Mouse (Mus musculus) limb, embryonic 15.5 days (tissue): ENCODE measurements at regions not wholly inside any gene's neighbourhood (a gene's known extent, or its start where the extent isn't known, plus 50 kb on each side); places are given as distances from the start of the nearest gene placed in this dataset.

ENCODE experiments used
- ATAC-seq: fragments of 200-750 bp; cut with Nextera tagmentation; 2 replicates; pipeline ENCODE4 v1.8.0; 2017; ENCODE audit warnings: low read depth, moderate TSS enrichment; ENCODE audit not compliant: insufficient number of reproducible peaks, low FRiP score, low TSS enrichment
- H3K27ac ChIP-seq: fragments of 300-500 bp; sonication (generic); 2 replicates; pipeline ENCODE4 v1.5.1; 2015; ENCODE audit warnings: moderate library complexity, mild to moderate bottlenecking, inconsistent platforms
- H3K27me3 ChIP-seq: fragments of 300-500 bp; sonication (generic); 2 replicates; pipeline ENCODE4 v1.6.1; 2015; ENCODE audit warnings: inconsistent platforms
- H3K36me3 ChIP-seq: fragments of 300-500 bp; sonication (generic); 2 replicates; pipeline ENCODE4 v1.6.1; 2015; ENCODE audit warnings: inconsistent platforms
- H3K4me1 ChIP-seq: fragments of 300-500 bp; sonication (generic); 2 replicates; pipeline ENCODE4 v1.6.1; 2015; ENCODE audit warnings: inconsistent platforms
- H3K4me2 ChIP-seq: fragments of 300-500 bp; sonication (generic); 2 replicates; pipeline ENCODE4 v1.6.1; 2015; ENCODE audit warnings: mild to moderate bottlenecking, inconsistent platforms
- H3K4me3 ChIP-seq: fragments of 300-500 bp; sonication (generic); 2 replicates; pipeline ENCODE4 v1.5.1; 2015; ENCODE audit warnings: mild to moderate bottlenecking, inconsistent platforms
- H3K9ac ChIP-seq: fragments of 300-500 bp; sonication (generic); 2 replicates; pipeline ENCODE4 v1.6.1; 2015; ENCODE audit warnings: inconsistent platforms
- H3K9me3 ChIP-seq: fragments of 300-500 bp; sonication (generic); 2 replicates; pipeline ENCODE4 v1.6.1; 2016; ENCODE audit warnings: inconsistent platforms
- WGBS: fragments of 180-500 bp; shearing (Covaris S2); methylation state at CpG from one replicate; pipeline ENCODE4 v1.1.7; 2015; 5-methylcytosine and 5-hydroxymethylcytosine counted together

DNA sequence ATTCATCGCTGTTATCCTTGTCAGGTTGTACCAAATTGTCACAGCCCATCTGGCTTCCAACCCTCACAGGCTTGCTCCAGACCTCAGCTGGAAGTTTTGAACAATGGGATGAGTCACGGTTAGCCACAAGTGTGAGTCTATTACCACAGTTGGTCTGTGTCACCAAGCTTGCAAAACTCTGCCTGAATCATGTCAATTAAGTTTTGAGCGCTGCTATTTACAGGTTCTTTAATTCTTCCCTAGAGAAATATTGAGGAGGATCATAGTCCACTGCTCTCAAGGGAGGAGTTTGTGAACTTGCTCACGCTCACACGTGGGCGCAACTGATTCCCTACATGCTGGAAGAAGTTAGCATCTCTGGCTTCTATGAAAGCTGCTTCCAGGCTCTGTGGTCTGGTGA, 292.6 kb downstream of the Lmo4 start:
- Histone ChIP-seq H3K27ac (no peak overlapping the region), H3K36me3 (no peaks in the 10 kb centered on the region), H3K4me1 (peaks cover 16% of the 10 kb centered on the region), H3K9ac (no peak overlapping the region), H3K9me3 (no peaks in the 10 kb centered on the region), H3K4me2 (no peak overlapping the region), H3K27me3 (no peaks in the 10 kb centered on the region), H3K4me3 (no peak overlapping the region)
- WGBS: 43% methylated on average over 6 of the region's 6 CpGs
- no peak for ATAC-seq

DNA sequence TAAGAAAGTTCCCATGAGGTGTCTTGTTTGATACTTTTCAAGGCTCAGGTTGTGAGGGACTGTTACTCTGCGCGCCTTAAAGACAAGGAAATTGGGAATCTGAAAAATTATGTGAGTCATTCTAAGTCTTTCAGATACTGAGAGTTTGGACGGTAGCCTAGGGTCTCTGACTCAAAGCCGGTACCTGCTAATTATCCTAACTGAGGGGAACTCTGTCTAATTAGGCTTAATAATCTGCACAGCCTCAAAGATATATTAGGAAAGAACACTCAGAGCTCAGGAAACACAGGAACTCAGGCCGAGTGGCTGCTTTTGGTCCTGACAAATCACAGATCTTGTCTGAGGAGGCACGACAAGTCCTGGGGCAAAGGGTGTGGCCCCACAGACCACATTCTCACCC, 295.7 kb downstream of the Lmo4 start:
- H3K27me3 ChIP-seq: no peaks in the 10 kb centered on the region
- H3K27ac ChIP-seq: no peak overlapping the region
- no peak overlapping the region for H3K4me2 ChIP-seq
- no peaks in the 10 kb centered on the region for H3K9me3 ChIP-seq
- no peaks in the 10 kb centered on the region for H3K36me3 ChIP-seq
- H3K4me3 ChIP-seq: no peak overlapping the region
- WGBS: 43% methylated on average over 6 of the region's 6 CpGs
- H3K4me1 ChIP-seq: peaks cover 13% of the 10 kb centered on the region
- no peak for ATAC-seq
- no peak overlapping the region for H3K9ac ChIP-seq

DNA sequence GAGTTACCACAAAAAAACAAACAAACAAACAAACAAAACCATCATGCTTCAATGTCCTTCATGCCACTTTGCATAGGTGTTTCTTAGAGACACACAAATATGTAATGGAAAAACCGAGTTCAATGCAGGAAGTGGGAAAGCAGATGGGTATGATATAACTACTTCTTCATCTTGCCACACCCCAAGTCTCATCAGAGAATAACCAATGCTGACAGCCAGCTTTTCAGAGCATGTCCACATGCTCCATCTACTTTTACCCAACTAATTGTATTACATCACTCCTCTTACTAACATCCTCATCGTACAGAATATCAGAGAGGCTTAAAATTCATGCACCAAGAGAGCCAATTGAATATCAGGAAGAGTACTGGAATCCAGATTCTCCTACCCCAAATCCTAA, 301.6 kb downstream of the Lmo4 start:
- Histone ChIP-seq H3K4me3 (no peak overlapping the region), H3K4me2 (no peak overlapping the region), H3K9ac (no peak overlapping the region), H3K36me3 (no peaks in the 10 kb centered on the region), H3K4me1 (no peaks in the 10 kb centered on the region), H3K27me3 (no peaks in the 10 kb centered on the region), H3K27ac (no peak overlapping the region), H3K9me3 (no peaks in the 10 kb centered on the region)
- no peak for ATAC-seq
- WGBS: 82% methylated on average over 2 of the region's 2 CpGs

DNA sequence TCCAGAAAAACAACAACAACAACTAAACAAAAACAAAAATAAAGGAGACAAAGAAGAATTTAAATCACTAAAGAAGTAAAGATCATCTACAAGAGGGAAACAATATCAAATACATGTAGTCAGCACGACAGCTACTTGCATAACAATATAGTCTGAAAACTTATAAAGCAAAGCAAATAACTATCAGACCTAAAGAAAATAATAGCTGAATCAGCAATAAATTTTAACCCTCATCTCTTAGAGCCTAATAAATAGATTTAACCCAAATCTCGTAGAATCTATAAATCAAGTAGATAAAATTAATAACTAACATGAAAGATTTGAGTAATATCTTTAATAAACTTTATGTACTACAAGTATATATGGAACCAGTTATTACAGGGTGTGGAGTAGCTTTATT, 324.2 kb downstream of the Lmo4 start:
- WGBS: 83% methylated on average over 2 of the region's 2 CpGs
- no peaks in the 10 kb centered on the region for H3K27me3 ChIP-seq

DNA sequence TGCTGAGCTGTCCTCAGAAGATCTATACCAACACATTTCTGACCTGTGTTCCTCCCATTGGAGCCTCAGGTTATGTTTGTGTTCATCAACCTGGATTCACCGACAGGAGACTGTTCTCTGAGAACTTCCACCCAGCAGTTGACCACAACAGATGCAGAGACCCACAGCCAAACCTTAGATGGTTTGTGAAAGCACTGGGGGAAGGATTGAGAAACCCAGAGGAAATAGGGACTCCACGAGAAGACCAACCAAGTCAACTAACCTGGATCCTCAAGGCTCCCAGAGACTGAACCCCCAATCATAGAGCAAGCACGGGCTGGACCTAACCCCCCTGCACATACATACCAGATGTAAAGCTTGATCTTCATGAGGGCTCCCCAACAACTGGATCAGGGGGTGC, 331.1 kb downstream of the Lmo4 start:
- no peak for ATAC-seq
- H3K27me3 ChIP-seq: no peaks in the 10 kb centered on the region
- no peak overlapping the region for H3K9ac ChIP-seq
- no peaks in the 10 kb centered on the region for H3K36me3 ChIP-seq
- H3K4me2 ChIP-seq: no peak overlapping the region
- H3K9me3 ChIP-seq: no peaks in the 10 kb centered on the region
- no peak overlapping the region for H3K27ac ChIP-seq
- WGBS: 85% methylated on average over 3 of the region's 3 CpGs
- H3K4me3 ChIP-seq: no peak overlapping the region
- H3K4me1 ChIP-seq: no peaks in the 10 kb centered on the region

More for the DNA sequence above, 324.2 kb downstream of the Lmo4 start:
- no peaks in the 10 kb centered on the region for H3K4me1 ChIP-seq
- H3K4me3 ChIP-seq: no peak overlapping the region
- no peak overlapping the region for H3K27ac ChIP-seq
- H3K9me3 ChIP-seq: no peaks in the 10 kb centered on the region
- H3K36me3 ChIP-seq: no peaks in the 10 kb centered on the region
- H3K4me2 ChIP-seq: no peak overlapping the region
- ATAC-seq: no peak
- H3K9ac ChIP-seq: no peak overlapping the region

DNA sequence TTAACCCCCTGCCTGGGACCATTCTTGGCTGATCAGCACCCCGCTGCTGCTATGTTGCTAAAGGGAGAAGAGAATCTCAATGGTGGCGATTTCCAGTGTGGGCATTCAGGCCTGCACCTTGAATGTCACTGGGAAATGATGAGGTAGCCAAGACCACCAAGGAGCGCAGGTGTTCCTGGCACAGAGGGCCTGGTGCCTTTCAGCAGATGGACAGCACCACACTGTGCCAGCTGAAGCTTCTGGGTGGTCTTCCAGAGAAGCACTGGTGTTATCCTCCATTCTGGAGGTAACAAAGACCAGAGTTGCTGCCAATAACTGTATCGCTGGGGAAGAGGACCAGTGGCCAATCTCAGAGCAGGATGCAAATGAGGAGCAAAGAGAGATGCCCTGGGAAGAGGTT, 338.5 kb downstream of the Lmo4 start:
- Histone ChIP-seq H3K36me3 (no peaks in the 10 kb centered on the region), H3K9me3 (no peaks in the 10 kb centered on the region), H3K4me1 (no peaks in the 10 kb centered on the region), H3K4me2 (no peak overlapping the region), H3K4me3 (no peak overlapping the region), H3K27me3 (no peaks in the 10 kb centered on the region), H3K9ac (no peak overlapping the region), H3K27ac (no peak overlapping the region)
- WGBS: 68% methylated on average over 4 of the region's 4 CpGs
- ATAC-seq: no peak

DNA sequence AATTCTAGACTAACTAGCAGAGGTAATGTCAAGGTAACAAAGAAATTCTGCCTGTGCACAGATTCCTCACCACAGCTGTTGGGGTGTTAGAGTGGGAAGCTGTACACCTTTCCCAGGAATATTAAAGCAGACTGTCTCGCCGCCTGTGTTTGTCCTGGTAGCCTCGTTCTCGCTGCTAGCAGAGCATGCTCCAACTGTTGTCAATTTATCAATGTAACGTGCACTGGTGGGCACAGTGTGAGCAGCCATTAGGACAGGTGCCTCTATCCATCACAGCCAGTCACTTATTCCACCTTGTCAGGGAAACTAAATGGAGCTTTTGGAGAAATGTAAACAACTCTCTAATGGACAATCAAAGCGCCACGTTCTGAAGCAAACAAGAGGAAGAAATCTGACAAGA, 339.4 kb downstream of the Lmo4 start:
- no peaks in the 10 kb centered on the region for H3K9me3 ChIP-seq
- H3K4me3 ChIP-seq: no peak overlapping the region
- no peak for ATAC-seq
- H3K36me3 ChIP-seq: no peaks in the 10 kb centered on the region
- H3K4me2 ChIP-seq: no peak overlapping the region
- no peaks in the 10 kb centered on the region for H3K4me1 ChIP-seq
- WGBS: 73% methylated on average over 7 of the region's 7 CpGs
- H3K27ac ChIP-seq: no peak overlapping the region
- H3K9ac ChIP-seq: no peak overlapping the region
- H3K27me3 ChIP-seq: no peaks in the 10 kb centered on the region

DNA sequence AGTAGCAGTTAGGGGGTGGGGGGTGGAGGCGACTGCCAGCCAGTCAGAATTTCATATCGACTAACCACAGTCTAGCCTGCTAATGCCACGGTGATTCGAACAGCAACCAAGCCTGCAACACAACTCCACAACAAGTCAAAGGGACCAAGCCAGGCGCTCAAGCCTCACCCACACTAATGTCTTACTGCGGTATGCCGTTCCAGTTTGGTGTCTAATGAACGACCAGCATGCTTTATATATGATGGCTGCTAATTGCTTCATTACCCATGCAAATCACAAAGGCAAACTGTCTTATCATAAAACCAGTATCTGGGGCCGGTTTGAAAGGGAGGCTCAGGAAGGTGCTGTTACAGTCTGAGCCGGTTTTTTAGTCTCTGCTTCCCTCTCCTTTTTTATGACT, 340.5 kb downstream of the Lmo4 start:
- Histone ChIP-seq H3K36me3 (no peaks in the 10 kb centered on the region), H3K9me3 (no peaks in the 10 kb centered on the region), H3K27ac (no peak overlapping the region), H3K27me3 (no peaks in the 10 kb centered on the region), H3K9ac (no peak overlapping the region), H3K4me2 (no peak overlapping the region), H3K4me1 (no peaks in the 10 kb centered on the region), H3K4me3 (no peak overlapping the region)
- 41% methylated on average over 10 of the region's 10 CpGs for WGBS
- no peak for ATAC-seq

DNA sequence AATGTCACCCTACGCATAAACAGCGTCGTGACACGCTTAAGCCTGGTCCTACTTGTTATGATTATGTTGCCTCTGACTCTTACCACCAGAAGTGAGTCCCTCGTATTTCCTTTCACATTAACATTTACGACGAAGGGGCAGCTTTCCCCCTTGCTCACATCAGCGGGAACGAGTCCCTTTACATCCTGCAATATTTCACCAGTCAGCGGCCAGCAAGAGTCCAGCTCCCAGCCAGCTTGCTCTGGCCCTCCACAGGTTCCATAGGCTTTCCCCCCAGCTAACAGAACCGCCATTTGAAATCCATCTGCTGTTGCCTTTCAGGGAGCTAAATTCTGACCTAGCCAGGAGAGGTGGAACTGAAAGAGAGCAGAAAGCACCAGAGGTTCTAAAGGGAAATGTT, 342.5 kb downstream of the Lmo4 start:
- Histone ChIP-seq H3K36me3 (no peaks in the 10 kb centered on the region), H3K4me2 (no peak overlapping the region), H3K4me1 (no peaks in the 10 kb centered on the region), H3K4me3 (no peak overlapping the region), H3K9me3 (no peaks in the 10 kb centered on the region), H3K27me3 (no peaks in the 10 kb centered on the region), H3K9ac (no peak overlapping the region), H3K27ac (no peak overlapping the region)
- WGBS: 33% methylated on average over 11 of the region's 11 CpGs
- ATAC-seq: no peak

DNA sequence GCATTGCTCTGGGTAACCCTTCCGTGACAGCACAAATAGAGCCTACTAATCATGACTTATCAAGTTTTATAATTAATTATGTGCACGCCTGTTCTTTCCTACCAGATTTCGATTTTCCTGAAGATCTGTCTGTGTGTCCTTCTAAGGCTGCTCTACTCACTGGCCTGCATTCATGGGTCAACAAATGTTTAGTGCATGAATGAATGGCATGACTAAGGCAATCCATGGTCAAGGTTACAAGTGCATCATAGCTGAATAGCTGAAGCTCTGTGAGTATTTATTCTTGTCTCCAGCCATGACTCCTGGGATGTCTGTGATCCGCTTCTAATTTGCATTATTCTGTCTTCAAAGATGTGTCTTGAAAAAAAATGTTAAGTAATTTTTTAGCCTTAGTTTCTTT, 343.2 kb downstream of the Lmo4 start:
- no peak overlapping the region for H3K27ac ChIP-seq
- no peaks in the 10 kb centered on the region for H3K36me3 ChIP-seq
- H3K9me3 ChIP-seq: no peaks in the 10 kb centered on the region
- 89% methylated on average over 4 of the region's 4 CpGs for WGBS
- H3K4me2 ChIP-seq: no peak overlapping the region
- H3K9ac ChIP-seq: no peak overlapping the region
- H3K4me3 ChIP-seq: no peak overlapping the region
- H3K4me1 ChIP-seq: no peaks in the 10 kb centered on the region
- ATAC-seq: no peak
- no peaks in the 10 kb centered on the region for H3K27me3 ChIP-seq

DNA sequence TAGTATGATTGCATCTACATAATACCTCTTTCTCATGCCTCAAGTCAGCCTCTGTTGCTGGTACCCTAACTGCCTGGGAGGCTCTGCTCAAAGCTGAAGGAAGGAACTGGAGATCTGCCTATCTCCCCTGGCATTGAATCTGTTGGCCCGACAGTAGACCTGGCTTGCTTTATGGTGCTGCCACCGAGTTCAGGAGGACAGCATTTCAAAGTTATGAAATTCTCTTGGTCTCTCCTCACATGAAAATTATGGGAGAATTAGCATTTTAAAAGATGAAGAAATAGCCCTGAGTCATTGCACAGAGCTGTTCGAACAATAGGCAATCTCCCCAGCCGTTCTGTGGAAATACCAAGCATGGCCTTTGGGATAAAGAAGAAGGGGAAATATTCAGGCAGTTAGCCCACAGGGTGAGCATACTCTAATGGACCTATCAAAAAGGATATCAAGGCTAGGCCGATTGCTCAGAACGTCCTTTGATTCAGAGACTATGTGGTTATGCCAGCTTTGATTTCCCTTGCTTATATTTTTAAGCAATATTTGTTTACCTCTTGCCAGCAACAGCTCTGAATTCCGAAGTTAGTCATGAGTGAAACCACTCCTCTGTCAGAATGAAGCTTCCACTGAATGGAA, 369.3 kb downstream of the Lmo4 start:
- 85% methylated on average over 7 of the region's 7 CpGs for WGBS
- no peaks in the 10 kb centered on the region for H3K9me3 ChIP-seq
- no peaks in the 10 kb centered on the region for H3K27me3 ChIP-seq
- ATAC-seq: no peak
- H3K4me2 ChIP-seq: no peak overlapping the region
- H3K4me3 ChIP-seq: no peak overlapping the region
- H3K4me1 ChIP-seq: no peaks in the 10 kb centered on the region
- H3K27ac ChIP-seq: no peak overlapping the region
- no peak overlapping the region for H3K9ac ChIP-seq
- H3K36me3 ChIP-seq: no peaks in the 10 kb centered on the region

DNA sequence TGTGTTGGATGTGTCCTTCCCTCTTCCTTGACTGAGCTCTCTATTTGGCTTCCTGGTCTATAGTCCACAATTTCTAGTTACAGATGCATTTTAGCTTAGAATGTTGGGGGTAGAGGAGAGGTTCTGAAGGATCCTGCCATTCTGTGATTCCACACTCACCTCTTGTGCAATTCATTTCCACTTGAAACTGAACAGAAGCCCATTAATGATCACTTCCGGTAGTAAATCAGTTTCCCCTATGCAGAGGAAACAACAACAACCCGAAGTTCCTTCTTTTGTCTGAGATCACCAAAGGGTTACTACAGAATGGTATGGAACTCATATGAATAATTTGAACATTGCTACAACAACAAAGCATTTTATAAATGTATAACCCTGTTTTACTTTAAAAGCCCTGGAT, 370.3 kb downstream of the Lmo4 start:
- H3K4me2 ChIP-seq: no peak overlapping the region
- no peaks in the 10 kb centered on the region for H3K9me3 ChIP-seq
- no peak for ATAC-seq
- no peaks in the 10 kb centered on the region for H3K36me3 ChIP-seq
- no peak overlapping the region for H3K9ac ChIP-seq
- H3K4me3 ChIP-seq: no peak overlapping the region
- no peaks in the 10 kb centered on the region for H3K4me1 ChIP-seq
- H3K27ac ChIP-seq: no peak overlapping the region
- 51% methylated on average over 2 of the region's 2 CpGs for WGBS
- H3K27me3 ChIP-seq: no peaks in the 10 kb centered on the region

DNA sequence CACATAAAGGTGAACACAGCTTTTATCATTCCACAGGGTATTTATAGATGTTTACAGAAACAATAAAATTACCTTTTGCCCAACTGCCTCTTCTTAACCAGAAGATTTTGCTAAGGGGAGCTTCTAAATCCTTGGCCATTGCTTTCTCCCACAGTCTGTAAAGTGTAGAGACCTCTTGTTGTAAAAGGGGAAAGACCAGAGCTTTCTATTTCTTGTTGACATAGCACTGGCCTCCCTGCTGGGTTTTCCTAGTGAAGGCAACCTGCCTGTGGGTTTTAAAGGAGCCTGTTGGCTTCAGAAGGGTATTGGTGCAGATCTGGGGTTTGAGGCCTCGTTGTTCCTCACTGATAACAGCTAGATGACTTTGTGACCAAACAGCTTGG, 381.6 kb downstream of the Lmo4 start:
- no peak overlapping the region for H3K4me3 ChIP-seq
- no peaks in the 10 kb centered on the region for H3K27me3 ChIP-seq
- H3K9me3 ChIP-seq: no peaks in the 10 kb centered on the region
- no peaks in the 10 kb centered on the region for H3K36me3 ChIP-seq
- H3K4me2 ChIP-seq: no peak overlapping the region
- no peak overlapping the region for H3K9ac ChIP-seq
- no peaks in the 10 kb centered on the region for H3K4me1 ChIP-seq
- no peak overlapping the region for H3K27ac ChIP-seq
- 42% methylated on average over 1 of the region's 1 CpGs for WGBS
- no peak for ATAC-seq
